8 mouse cellular contexts compared by ENCODE assay signal in genomic region chr6:83325525-83326393, GRCm38 (mm10). TPM values are rescaled to one million over a fixed set of nuclear protein-coding genes. Genes with fewer than 3 reads are reported as not detected.
DNase-seq lines count a peak whose midpoint lies in the region; ATAC-seq and TF ChIP-seq lines count a peak whose summit lies in the region.

Gene Mthfd2, minus strand, starts transcription at chr6:83325908.
Gene Mob1a, plus strand, starts transcription at chr6:83326016.

- H3K4me2 ChIP-seq in forebrain, postnatal 0 days (ENCODE audit: low read depth) = peak within 1 kb of the TSS; percentile 70
- H3K4me2 ChIP-seq in lung, embryonic 15.5 days = peak within 1 kb of the TSS; percentile 78

- no peaks in the 10 kb centered on the region for H3K27me3 ChIP-seq in MEL (ENCODE audit: control insufficient read depth in 1 of 2, insufficient read depth in 2 of 2, low read length in 2 of 2)
- H3K27me3 ChIP-seq in cerebellum, adult 2 months (ENCODE audit: control insufficient read depth, insufficient read depth, low read length) = no peaks in the 10 kb centered on the region
- no peaks in the 10 kb centered on the region for H3K27me3 ChIP-seq in forebrain, postnatal 0 days (ENCODE audit: insufficient read depth, low read length)
- no peaks in the 10 kb centered on the region for H3K27me3 ChIP-seq in lung, embryonic 15.5 days

- H3K9me3 ChIP-seq in MEL (replicated peaks; ENCODE audit: insufficient read depth, low read length) = no peaks in the 10 kb centered on the region
- no peaks in the 10 kb centered on the region for H3K9me3 ChIP-seq in forebrain, postnatal 0 days (ENCODE audit: low read length)
- H3K9me3 ChIP-seq in lung, embryonic 15.5 days = no peaks in the 10 kb centered on the region

- peak within 1 kb of the TSS; percentile 66 to 90 for H3K4me3 ChIP-seq in MEL (ENCODE audit: control insufficient read depth in 1 of 2, insufficient read depth in 1 of 2, low read depth in 2 of 2, low read length in 2 of 2)
- peak within 1 kb of the TSS; percentile 92 for H3K4me3 ChIP-seq in cerebellum, adult 2 months (replicated peaks; ENCODE audit: insufficient read depth, low read depth, low read length)
- peak within 1 kb of the TSS; percentile 90 for H3K4me3 ChIP-seq in forebrain, postnatal 0 days (ENCODE audit: low read depth, low read length)
- H3K4me3 ChIP-seq in lung, embryonic 15.5 days = peak within 1 kb of the TSS; percentile 88

- under 1% methylated on average over 63 of the region's 65 CpGs for WGBS in cerebellum, adult 2 months
- 1% methylated on average over 63 of the region's 65 CpGs for WGBS in forebrain, postnatal 0 days
- WGBS in lung, embryonic 15.5 days = 1% methylated on average over 64 of the region's 65 CpGs

- TF ChIP-seq POLR2A in MEL (IDR thresholded peaks at IDR 0.05; ENCODE audit: control insufficient read depth in 1 of 2, insufficient read depth in 1 of 2, low read depth in 1 of 2, low read length in 2 of 2, poor library complexity in 1 of 2) = peak; percentile 97 to 99
- peak; percentile 85 for TF ChIP-seq POLR2A in cerebellum, adult 2 months (IDR thresholded peaks at IDR 0.05; ENCODE audit: borderline replicate concordance, insufficient read depth, low read length)

- TF ChIP-seq RAD21 in MEL (IDR thresholded peaks at IDR 0.05; ENCODE audit: low read depth, low read length) = no peak

- TF ChIP-seq EP300 in MEL (IDR thresholded peaks at IDR 0.05; ENCODE audit: low read depth in 1 of 2, low read length in 2 of 2) = no peak

- H3K4me1 ChIP-seq in MEL (ENCODE audit: control insufficient read depth in 1 of 2, insufficient read depth in 2 of 2, low read length in 2 of 2) = peaks cover 9 to 13% of the 10 kb centered on the region in 2 experiments
- no peaks in the 10 kb centered on the region for H3K4me1 ChIP-seq in cerebellum, adult 2 months (ENCODE audit: control insufficient read depth, insufficient read depth, low read length)
- H3K4me1 ChIP-seq in forebrain, postnatal 0 days (ENCODE audit: insufficient read depth) = peaks cover 8% of the 10 kb centered on the region
- peaks cover 10% of the 10 kb centered on the region for H3K4me1 ChIP-seq in lung, embryonic 15.5 days

- peaks cover 11 to 32% of the 10 kb centered on the region in 2 experiments for H3K36me3 ChIP-seq in MEL (ENCODE audit: control insufficient read depth in 1 of 2, insufficient read depth in 2 of 2, low read length in 2 of 2)
- H3K36me3 ChIP-seq in forebrain, postnatal 0 days (ENCODE audit: insufficient read depth) = peaks cover 8% of the 10 kb centered on the region
- H3K36me3 ChIP-seq in lung, embryonic 15.5 days = peaks cover 24% of the 10 kb centered on the region

- H3K9ac ChIP-seq in MEL (ENCODE audit: control insufficient read depth, low read depth, low read length, poor library complexity, severe bottlenecking) = peak within 1 kb of the TSS; percentile 94
- H3K9ac ChIP-seq in forebrain, postnatal 0 days = peak within 1 kb of the TSS; percentile 92
- peak within 1 kb of the TSS; percentile 86 for H3K9ac ChIP-seq in lung, embryonic 15.5 days

- peak; percentile 98 for DNase-seq in MEL (ENCODE audit: low read depth, low spot score)
- peak; percentile 96 for DNase-seq in cerebellum, adult 2 months
- peak; percentile 94 for DNase-seq in forebrain, postnatal 0 days
- peak; percentile 95 for DNase-seq in heart, postnatal 4 days
- peak; percentile 93 to 94 for DNase-seq in layer of hippocampus, adult 8-10 months (ENCODE audit: low spot score in 2 of 2)
- DNase-seq in ovary, adult 18-20 months (ENCODE audit: low spot score) = peak; percentile 91
- peak; percentile 97 for DNase-seq in thymus, postnatal 0 days (ENCODE audit: low spot score)

- ATAC-seq in forebrain, postnatal 0 days = peak; percentile 99
- peak; percentile 98 for ATAC-seq in lung, embryonic 15.5 days (ENCODE audit: borderline replicate concordance, extremely low read depth, low FRiP score, low TSS enrichment)

- peak within 1 kb of the TSS; percentile 86 for H3K27ac ChIP-seq in MEL (ENCODE audit: control insufficient read depth, low read depth, low read length)
- H3K27ac ChIP-seq in cerebellum, adult 2 months (ENCODE audit: insufficient read depth, low read length) = peak within 1 kb of the TSS; percentile 59; the same call in 1 of the 2 replicates
- H3K27ac ChIP-seq in forebrain, postnatal 0 days (ENCODE audit: low read depth, low read length) = peak within 1 kb of the TSS; percentile 89
- H3K27ac ChIP-seq in lung, embryonic 15.5 days = peak within 1 kb of the TSS; percentile 95

- TF ChIP-seq CTCF in MEL (IDR thresholded peaks at IDR 0.05 in 2 of 3, conservative IDR thresholded peaks at IDR 0.05 in 1 of 3; ENCODE audit: control insufficient read depth in 1 of 3, insufficient read depth in 1 of 3, low read depth in 2 of 3, low read length in 3 of 3, poor library complexity in 1 of 3, severe bottlenecking in 1 of 3) = no peak
- no peak for TF ChIP-seq CTCF in cerebellum, adult 2 months (IDR thresholded peaks at IDR 0.05; ENCODE audit: borderline replicate concordance, insufficient read depth, low read depth, low read length)
- peak; percentile 25 for TF ChIP-seq CTCF in forebrain, postnatal 0 days (IDR thresholded peaks at IDR 0.05; ENCODE audit: low read depth)

- peaks cover 34% of the 10 kb centered on the region for H3K79me2 ChIP-seq in MEL (ENCODE audit: control insufficient read depth, insufficient read depth, low read length, poor library complexity)

TF ChIP-seq in MEL, 35 proteins besides CTCF, POLR2A, EP300 and RAD21 (continues in another document):
- TF ChIP-seq SIN3A (IDR thresholded peaks at IDR 0.05; ENCODE audit: low read length) (peak; percentile 92), USF2 (IDR thresholded peaks at IDR 0.05; ENCODE audit: borderline replicate concordance in 1 of 2, insufficient read depth in 1 of 2, low read depth in 1 of 2, low read length in 2 of 2) (no peak), ZKSCAN1 (IDR thresholded peaks at IDR 0.05; ENCODE audit: low read depth, low read length) (no peak), TAL1 (IDR thresholded peaks at IDR 0.05; ENCODE audit: low read length) (no peak), MYB (IDR thresholded peaks at IDR 0.05; ENCODE audit: low read depth, low read length) (no peak), ZC3H11A (IDR thresholded peaks at IDR 0.05; ENCODE audit: low read depth, low read length) (no peak), TBP (IDR thresholded peaks at IDR 0.05; ENCODE audit: low read depth, low read length) (peak; percentile 83), MEF2A (IDR thresholded peaks at IDR 0.05; ENCODE audit: extremely low read depth, insufficient replicate concordance, low read depth, low read length, poor library complexity, severe bottlenecking) (no peak), ELF1 (IDR thresholded peaks at IDR 0.05; ENCODE audit: low read depth, low read length) (peak; percentile 93), NELFE (IDR thresholded peaks at IDR 0.05; ENCODE audit: low read depth, low read length) (peak; percentile 99), POLR2AphosphoS5 (IDR thresholded peaks at IDR 0.05; ENCODE audit: borderline replicate concordance, low read depth, low read length) (no peak), MXI1 (IDR thresholded peaks at IDR 0.05; ENCODE audit: low read depth, low read length) (peak; percentile 93), MYC (IDR thresholded peaks at IDR 0.05; ENCODE audit: low read depth, low read length) (no peak; the same call in 1 of the 2 replicates), MAFK (IDR thresholded peaks at IDR 0.05; ENCODE audit: borderline replicate concordance, low read depth, low read length) (no peak), ZMIZ1 (IDR thresholded peaks at IDR 0.05; ENCODE audit: low read depth, low read length) (peak; percentile 93), HCFC1 (IDR thresholded peaks at IDR 0.05; ENCODE audit: low read depth, low read length) (peak; percentile 88), JUND (IDR thresholded peaks at IDR 0.05; ENCODE audit: low read depth, low read length) (no peak), TCF12 (IDR thresholded peaks at IDR 0.05; ENCODE audit: low read depth, low read length) (peak; percentile 60; the same call in 1 of the 2 replicates), E2F4 (IDR thresholded peaks at IDR 0.05; ENCODE audit: borderline replicate concordance, low read depth, low read length) (no peak), KAT2A (conservative IDR thresholded peaks at IDR 0.05; ENCODE audit: low read depth, low read length) (no peak; the same call in 1 of the 2 replicates), MAX (IDR thresholded peaks at IDR 0.05; ENCODE audit: low read length) (peak; percentile 81), ZNF384 (IDR thresholded peaks at IDR 0.05; ENCODE audit: low read depth, low read length) (peak; percentile 65), POLR2AphosphoS2 (IDR thresholded peaks at IDR 0.05; ENCODE audit: low read length) (peak; percentile 96), BHLHE40 (IDR thresholded peaks at IDR 0.05; ENCODE audit: borderline replicate concordance, low read depth, low read length) (no peak)

RNA-seq across cellular contexts. Expression of gene Mthfd2, which starts in this region (rescaled TPM):
- total RNA-seq in MEL (2012; rRNA removed) = 80.5 and 155 TPM in 2 replicates
- polyA plus RNA-seq in MEL (2012; ENCODE audit: insufficient read depth in 1 of 2, insufficient read length in 2 of 2, low read depth in 1 of 2, low replicate concordance in 2 of 2, missing spikeins in 1 of 2) = 100 to 1,000 TPM; 219 to 558 TPM
- 13.6 and 15.4 TPM in 2 replicates for polyA plus RNA-seq in cerebellum, adult 2 months (2012; rRNA removed)
- 18.6 and 31.9 TPM in 2 replicates for total RNA-seq in forebrain, postnatal 0 days (2014; rRNA removed)
- 19.0 and 21.5 TPM in 2 replicates for polyA plus RNA-seq in forebrain, postnatal 0 days (2015; fragmentation: Nextera tagmentation; extraction: Ambion mirVana)
- 10 to 100 TPM; 10.7 to 15.0 TPM for total RNA-seq in heart, postnatal 4 days (2021)
- 10 to 100 TPM in 1 of 4 experiments, 1 to 10 TPM in 3; 5.7 to 10.6 (median 9.5) TPM for total RNA-seq in layer of hippocampus, adult 8-10 months (2022)
- 32.5 and 35.0 TPM in 2 replicates for polyA plus RNA-seq in lung, embryonic 15.5 days (2015; fragmentation: Nextera tagmentation; extraction: Ambion mirVana)
- 40.7 and 48.6 TPM in 2 replicates for polyA plus RNA-seq in thymus, postnatal 0 days (2015; fragmentation: Nextera tagmentation; extraction: Ambion mirVana)

RNA-seq across cellular contexts. Expression of gene Mob1a, which starts in this region (rescaled TPM):
- 71.2 and 74.7 TPM in 2 replicates for total RNA-seq in MEL (2012; rRNA removed)
- 100 to 1,000 TPM in 1 of 2 experiments, 10 to 100 TPM in 1; 57.0 to 120 TPM for polyA plus RNA-seq in MEL (2012; ENCODE audit: insufficient read depth in 1 of 2, insufficient read length in 2 of 2, low read depth in 1 of 2, low replicate concordance in 2 of 2, missing spikeins in 1 of 2)
- polyA plus RNA-seq in cerebellum, adult 2 months (2012; rRNA removed) = 16.0 and 16.3 TPM in 2 replicates
- total RNA-seq in forebrain, postnatal 0 days (2014; rRNA removed) = 31.0 and 32.4 TPM in 2 replicates
- polyA plus RNA-seq in forebrain, postnatal 0 days (2015; fragmentation: Nextera tagmentation; extraction: Ambion mirVana) = 9.3 and 9.5 TPM in 2 replicates
- total RNA-seq in heart, postnatal 4 days (2021) = 10 to 100 TPM; 32.2 to 34.3 TPM
- 10 to 100 TPM; 20.5 to 31.0 (median 26.1) TPM for total RNA-seq in layer of hippocampus, adult 8-10 months (2022)
- polyA plus RNA-seq in lung, embryonic 15.5 days (2015; fragmentation: Nextera tagmentation; extraction: Ambion mirVana) = 71.8 and 77.0 TPM in 2 replicates
- polyA plus RNA-seq in thymus, postnatal 0 days (2015; fragmentation: Nextera tagmentation; extraction: Ambion mirVana) = 71.5 and 73.4 TPM in 2 replicates

Comparison
In these comparisons a context has a peak if more than half of its experiments do, and no peak if none do; other contexts are left out.
1. Peak in every context shown above with its lines: DNase-seq, ATAC-seq, H3K4me3 ChIP-seq and H3K27ac ChIP-seq.